Mouse (Mus musculus): ENCODE measurements around the gene Nts.
"Not testable (repeated sequence)": the region's sequence is repeated elsewhere in the genome, so short reads cannot be mapped to it uniquely, and the experiment has no call there.

The Nts gene

GRCm38 (mm10) chr10:102490386-102490785 lies at the start of gene Nts:
Gene Nts (minus strand): TSS chr10:102490486.
- no peak for DNase-seq

- DNase-seq, result no peak
Measured at GRCm38 (mm10) chr10:102527901-102528300, 37.6 kb upstream of the Nts start.

- no peak for DNase-seq
Measured at GRCm38 (mm10) chr10:102514159-102514558, 23.9 kb upstream of the Nts start.

GRCm38 (mm10) chr10:102511807-102512461 lies 21.6 kb upstream of the Nts start, which contains the start of gene Rassf9:
Gene Rassf9 (plus strand): TSS chr10:102512222.
- peak; percentile 58 for DNase-seq

- DNase-seq, result no peak
Measured at GRCm38 (mm10) chr10:102511461-102511806, 21.1 kb upstream of the Nts start.

GRCm38 (mm10) chr10:102507386-102507785 lies 17.1 kb upstream of the Nts start:
- DNase-seq, result no peak

GRCm38 (mm10) chr10:102498754-102499153 lies 8.5 kb upstream of the Nts start:
- no peak for DNase-seq

- DNase-seq, result peak; percentile 49
Measured at GRCm38 (mm10) chr10:102491792-102492191, 1.5 kb upstream of the Nts start.

GRCm38 (mm10) chr10:102469412-102469811 lies 20.9 kb downstream of the Nts start:
- no peak for DNase-seq

- DNase-seq, result peak; percentile 28
Measured at GRCm38 (mm10) chr10:102451756-102452155, 38.5 kb downstream of the Nts start.

- peak; percentile 15 for DNase-seq
Measured at GRCm38 (mm10) chr10:102449449-102449848, 40.8 kb downstream of the Nts start.

- no peak for DNase-seq
Measured at GRCm38 (mm10) chr10:102444912-102445556, 45.3 kb downstream of the Nts start.

GRCm38 (mm10) chr10:102435467-102435866 lies 54.8 kb downstream of the Nts start:
- not testable (repeated sequence) for DNase-seq

GRCm38 (mm10) chr10:102435048-102435447 lies 55.2 kb downstream of the Nts start:
- DNase-seq, result peak; percentile 46
